Mouse (Mus musculus): ENCODE measurements around the gene Gng8. TPM values are rescaled to one million over a fixed set of nuclear protein-coding genes. Genes with fewer than 3 reads are reported as not detected.
A peak's percentile ranks its signal among the peaks of the same experiment; 100 is the strongest.

Gng8 gene
- polyA plus RNA-seq, 1 experiment from 2014 or later = 20.3 TPM

DNA sequence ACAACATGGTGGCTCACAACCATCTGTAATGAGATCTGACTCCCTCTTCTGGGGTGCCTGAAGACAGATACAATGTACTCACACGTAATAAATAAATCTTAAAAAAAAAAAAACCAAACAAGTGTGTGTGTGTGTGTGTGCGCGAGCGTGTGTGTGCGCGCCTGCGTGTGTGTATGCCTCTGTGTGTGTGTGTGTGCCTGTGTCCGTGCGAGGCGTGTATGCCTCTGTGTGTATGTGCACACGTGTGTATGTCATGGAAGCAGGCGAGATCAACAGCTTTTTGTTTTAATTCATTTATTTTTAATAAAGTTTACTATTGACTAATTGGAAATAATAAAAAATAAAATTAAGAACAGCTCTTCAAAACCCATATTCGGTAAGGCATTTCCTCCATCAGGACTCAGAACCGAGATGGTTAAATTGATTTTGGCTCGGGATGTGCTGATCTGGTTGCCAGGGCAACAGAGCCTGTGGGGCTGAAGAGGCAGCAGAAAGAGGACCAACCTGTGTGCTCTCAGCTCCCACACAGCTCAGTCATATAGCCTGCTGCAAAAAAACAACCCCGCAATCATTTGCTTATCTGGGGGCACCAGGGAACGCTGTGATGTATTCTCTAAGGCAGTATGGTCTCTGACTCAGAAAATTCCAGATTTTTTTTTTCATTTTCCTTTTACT is 46.7 kb downstream of the Gng8 start:
- 75% methylated on average over 17 of the region's 17 CpGs for WGBS
- Histone ChIP-seq H3K4me3 (no peak overlapping the region), H3K36me3 (replicated peaks) (no peaks in the 10 kb centered on the region), H3K4me1 (peaks cover 15% of the 10 kb centered on the region), H3K27ac (replicated peaks) (no peak overlapping the region), H3K27me3 (replicated peaks; ENCODE audit: low read depth, poor library complexity, severe bottlenecking) (0 out of 2 replicates have a peak, but pooled peaks cover 4% of the 10 kb centered on the region), H3K9me3 (no peaks in the 10 kb centered on the region)
- no peak for DNase-seq (ENCODE audit: low spot score)

DNA sequence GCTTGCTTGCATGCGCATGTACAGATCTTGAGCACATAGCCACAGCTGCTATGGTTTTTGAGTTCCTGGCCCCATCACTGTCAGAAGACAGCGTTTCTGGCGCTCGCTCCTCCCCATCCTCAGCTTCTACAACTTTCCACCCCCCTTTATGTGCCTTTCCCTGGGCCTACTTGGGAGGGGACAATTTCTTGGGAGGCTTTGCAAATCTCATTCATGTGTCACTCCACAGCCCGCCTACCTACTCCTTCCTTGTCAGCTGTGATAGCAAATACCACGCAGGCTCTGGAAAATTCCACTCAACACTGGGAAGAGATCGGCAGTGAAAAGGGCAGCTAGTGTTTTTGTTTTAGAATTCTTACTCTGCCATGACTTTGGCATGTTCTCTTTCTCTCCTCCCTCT is 48.7 kb downstream of the Gng8 start:
- H3K4me1 ChIP-seq = peaks cover 28% of the 10 kb centered on the region
- no peaks in the 10 kb centered on the region for H3K9me3 ChIP-seq
- no peaks in the 10 kb centered on the region for H3K36me3 ChIP-seq (replicated peaks)
- 64% methylated on average over 7 of the region's 7 CpGs for WGBS
- peaks cover 11% of the 10 kb centered on the region for H3K27me3 ChIP-seq (replicated peaks; ENCODE audit: low read depth, poor library complexity, severe bottlenecking)
- no peak overlapping the region for H3K27ac ChIP-seq (replicated peaks)
- H3K4me3 ChIP-seq = no peak overlapping the region
- DNase-seq (ENCODE audit: low spot score) = no peak

DNA sequence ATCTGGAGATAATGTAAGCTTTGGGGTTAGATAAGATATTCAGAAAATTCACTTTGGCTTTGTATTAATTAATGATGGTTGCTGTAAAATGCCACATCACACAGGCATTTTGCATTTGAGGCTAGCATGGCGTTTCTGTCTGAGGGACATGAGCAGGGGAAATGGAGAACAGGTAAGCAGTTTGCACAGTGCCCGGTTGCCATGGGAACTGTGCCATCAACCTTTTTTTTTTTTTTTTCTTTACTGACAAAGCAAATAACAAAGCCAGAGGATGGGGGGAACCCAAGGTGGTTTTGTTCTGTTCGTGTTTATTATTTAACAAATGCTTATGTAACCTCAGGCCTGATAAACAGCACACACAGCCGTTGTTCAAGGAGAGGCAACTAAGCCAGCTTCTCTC is 51.3 kb downstream of the Gng8 start:
- H3K36me3 ChIP-seq (replicated peaks) = no peaks in the 10 kb centered on the region
- H3K27me3 ChIP-seq (replicated peaks; ENCODE audit: low read depth, poor library complexity, severe bottlenecking) = peaks cover 37% of the 10 kb centered on the region
- H3K27ac ChIP-seq (replicated peaks) = no peak overlapping the region
- no peaks in the 10 kb centered on the region for H3K9me3 ChIP-seq
- DNase-seq (ENCODE audit: low spot score) = no peak
- peaks cover 51% of the 10 kb centered on the region for H3K4me1 ChIP-seq
- WGBS = 68% methylated on average over 4 of the region's 4 CpGs
- H3K4me3 ChIP-seq = no peak overlapping the region

DNA sequence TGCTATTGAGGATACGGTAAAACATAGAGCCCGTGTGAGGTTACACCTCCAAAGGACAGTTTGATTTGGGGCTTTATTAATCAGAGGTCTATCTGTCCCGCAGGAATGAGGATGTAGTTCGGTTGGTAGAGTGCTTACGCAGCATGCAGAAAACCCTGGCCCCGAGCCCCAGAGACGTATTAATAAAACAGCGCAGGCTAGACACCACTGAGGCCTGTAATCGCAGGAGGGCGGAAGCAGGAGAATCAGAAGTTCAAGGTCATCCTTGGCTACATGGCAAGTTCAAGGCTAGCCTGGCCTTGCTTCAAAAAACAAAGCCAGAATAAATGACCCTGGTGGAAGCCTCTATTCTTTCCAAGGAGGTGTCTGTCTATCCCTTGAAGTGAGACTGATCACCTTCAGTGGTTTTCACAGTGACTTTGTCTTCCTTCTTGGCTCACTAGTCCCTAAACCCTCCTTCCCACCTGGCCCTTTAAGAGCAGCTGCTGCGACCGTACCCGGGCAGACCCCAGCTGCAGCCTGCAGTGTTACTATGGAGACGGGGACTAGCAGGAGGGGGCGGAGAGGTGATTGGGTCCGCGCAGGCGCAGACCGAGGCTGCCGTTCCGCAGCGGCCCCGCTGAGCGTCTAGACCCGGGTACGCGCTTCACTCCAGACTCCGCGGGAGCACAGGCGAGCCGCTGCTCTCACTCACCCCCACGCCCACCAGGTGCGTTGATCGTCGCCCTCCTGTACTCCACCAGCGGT is 52.6 kb downstream of the Gng8 start, which contains the start of gene Pnmal2:
Pnmal2 (plus strand) TSS at position 622 of the 747 bp plus-strand sequence.
- Histone ChIP-seq H3K9me3 (no peaks in the 10 kb centered on the region), H3K4me1 (peaks cover 51% of the 10 kb centered on the region), H3K36me3 (replicated peaks) (no peaks in the 10 kb centered on the region), H3K27ac (replicated peaks) (peak within 1 kb of the TSS; percentile 81), H3K27me3 (replicated peaks; ENCODE audit: low read depth, poor library complexity, severe bottlenecking) (peaks cover 50% of the 10 kb centered on the region), H3K4me3 (peak within 1 kb of the TSS; percentile 68)
- WGBS = 15% methylated on average over 36 of the region's 36 CpGs
- DNase-seq (ENCODE audit: low spot score) = peak; percentile 96

DNA sequence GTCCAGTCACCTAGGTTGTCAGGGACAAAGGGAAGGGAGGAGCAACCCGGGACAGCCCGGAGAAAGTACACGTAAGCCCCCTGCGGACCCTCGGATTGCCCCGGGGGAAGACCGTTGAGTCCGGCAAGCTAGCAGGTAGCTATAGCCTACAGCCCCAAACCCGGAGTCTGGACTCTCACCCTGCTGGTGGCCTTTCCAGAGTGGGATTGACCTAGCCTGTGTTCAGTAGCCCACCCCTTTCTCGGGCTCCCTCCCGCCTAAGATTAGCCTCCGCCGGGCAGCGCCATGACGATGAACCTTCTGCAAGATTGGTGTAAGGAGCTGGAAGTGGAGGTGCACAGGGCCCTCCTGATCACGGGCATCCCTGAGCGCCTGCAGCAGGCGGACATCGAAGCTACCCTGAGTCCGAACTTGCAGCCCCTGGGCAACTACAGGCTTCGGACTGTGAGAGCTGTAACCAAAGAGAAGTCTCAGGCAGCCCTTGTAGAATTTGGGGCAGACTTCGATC is 53.3 kb downstream of the Gng8 start:
- Histone ChIP-seq H3K4me1 (peaks cover 54% of the 10 kb centered on the region), H3K27ac (replicated peaks) (peak overlapping the region; percentile 81), H3K36me3 (replicated peaks) (no peaks in the 10 kb centered on the region), H3K9me3 (no peaks in the 10 kb centered on the region), H3K27me3 (replicated peaks; ENCODE audit: low read depth, poor library complexity, severe bottlenecking) (peaks cover 57% of the 10 kb centered on the region), H3K4me3 (peak overlapping the region; percentile 68)
- no peak for DNase-seq (ENCODE audit: low spot score)
- WGBS = under 1% methylated on average over 22 of the region's 22 CpGs

Other genes with a start within 250 kb of the Gng8 start
- not detected in 2 replicates for gene Ceacam15, start 216.1 kb upstream of the Gng8 start, polyA plus RNA-seq (2016; fragmentation: Nextera tagmentation; extraction: Ambion mirVana)
- not detected in 2 replicates for gene Ceacam9, start 169.9 kb upstream of the Gng8 start, polyA plus RNA-seq (2016; fragmentation: Nextera tagmentation; extraction: Ambion mirVana)
- 250 and 256 TPM in 2 replicates for gene Ap2s1, start 153.4 kb upstream of the Gng8 start, polyA plus RNA-seq (2016; fragmentation: Nextera tagmentation; extraction: Ambion mirVana)
- gene Slc1a5, start 110.4 kb upstream of the Gng8 start, polyA plus RNA-seq (2016; fragmentation: Nextera tagmentation; extraction: Ambion mirVana) = 37.3 and 40.5 TPM in 2 replicates
- gene Strn4, start 75.9 kb upstream of the Gng8 start, polyA plus RNA-seq (2016; fragmentation: Nextera tagmentation; extraction: Ambion mirVana) = 129 and 131 TPM in 2 replicates
- gene Fkrp, start 75.1 kb upstream of the Gng8 start, polyA plus RNA-seq (2016; fragmentation: Nextera tagmentation; extraction: Ambion mirVana) = 26.1 and 28.5 TPM in 2 replicates
- 12.9 and 13.1 TPM in 2 replicates for gene Prkd2, start 48.9 kb upstream of the Gng8 start, polyA plus RNA-seq (2016; fragmentation: Nextera tagmentation; extraction: Ambion mirVana)
- gene Dact3, start 16.5 kb upstream of the Gng8 start, polyA plus RNA-seq (2016; fragmentation: Nextera tagmentation; extraction: Ambion mirVana) = 5.5 and 6.0 TPM in 2 replicates
- 0.52 and 0.64 TPM in 2 replicates for gene Ptgir, start 14.7 kb downstream of the Gng8 start, polyA plus RNA-seq (2016; fragmentation: Nextera tagmentation; extraction: Ambion mirVana)
- 121 and 126 TPM in 2 replicates for gene Calm3, start 32.3 kb downstream of the Gng8 start, polyA plus RNA-seq (2016; fragmentation: Nextera tagmentation; extraction: Ambion mirVana)
- 2.9 and 4.6 TPM in 2 replicates for gene Pnmal2, start 52.9 kb downstream of the Gng8 start, polyA plus RNA-seq (2016; fragmentation: Nextera tagmentation; extraction: Ambion mirVana)
- gene Pnmal1, start 67.9 kb downstream of the Gng8 start, polyA plus RNA-seq (2016; fragmentation: Nextera tagmentation; extraction: Ambion mirVana) = 3.4 and 4.0 TPM in 2 replicates
- gene Gm42372, start 91.3 kb downstream of the Gng8 start, polyA plus RNA-seq (2016; fragmentation: Nextera tagmentation; extraction: Ambion mirVana) = 0.59 and 0.86 TPM in 2 replicates
- 10.5 and 11.9 TPM in 2 replicates for gene Ccdc8, start 100.9 kb downstream of the Gng8 start, polyA plus RNA-seq (2016; fragmentation: Nextera tagmentation; extraction: Ambion mirVana)
- 138 and 146 TPM in 2 replicates for gene Ppp5c, start 136.1 kb downstream of the Gng8 start, polyA plus RNA-seq (2016; fragmentation: Nextera tagmentation; extraction: Ambion mirVana)
- 5.6 and 5.7 TPM in 2 replicates for gene Hif3a, start 170.6 kb downstream of the Gng8 start, polyA plus RNA-seq (2016; fragmentation: Nextera tagmentation; extraction: Ambion mirVana)
- gene Psg16, start 182.3 kb downstream of the Gng8 start, polyA plus RNA-seq (2016; fragmentation: Nextera tagmentation; extraction: Ambion mirVana) = 0.09 and 0.10 TPM in 2 replicates

Data from embryonic facial prominence, embryonic 10.5 days (tissue).